Comparison of ENCODE assay signal across 25 mouse cellular contexts in the genomic region with DNA sequence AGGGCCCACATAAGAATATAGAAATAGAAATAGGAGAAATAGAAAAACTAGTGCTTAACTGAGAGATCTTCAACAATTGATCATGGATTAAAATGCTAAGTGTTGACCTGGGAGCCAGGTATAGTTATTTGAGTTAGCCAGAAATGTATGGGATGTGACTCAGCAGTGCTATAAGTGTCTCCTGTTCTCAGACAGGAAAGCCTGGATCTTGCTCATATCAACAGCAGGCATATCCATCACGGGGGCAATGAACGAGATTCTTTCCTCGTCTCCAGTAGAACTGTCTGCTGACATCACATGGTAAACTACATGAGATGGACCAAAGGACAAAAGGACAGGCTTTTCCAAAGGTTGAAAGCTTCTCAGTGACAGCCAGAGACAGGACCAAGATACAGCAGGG.
"Had no signal": no experiment of that assay in that cellular context is flagged by ENCODE, and none has a peak within 500 bp of the region (broad histone marks: within the 10 kb centered on the region; RNA-seq: fewer than 3 reads in every experiment).

No protein-coding gene starts in this region.

- DNase-seq: gastrocnemius, postnatal 14 days; gastrocnemius, postnatal 36 days; heart, adult 11 months; heart, adult 2 months; heart, postnatal 14 days; heart, postnatal 4 days; kidney, adult 18-20 months; kidney, adult 8-10 months; kidney, postnatal 10 days; kidney, postnatal 25 days; kidney, postnatal 4 days; liver; liver, embryonic 13.5 days had no signal

- H3K27ac ChIP-seq: heart, adult 2 months; heart, embryonic 13.5 days; heart, embryonic 15.5 days; hindbrain, embryonic 10.5 days; hindbrain, embryonic 12.5 days; hindbrain, embryonic 14.5 days; intestine, embryonic 15.5 days; limb, embryonic 10.5 days; limb, embryonic 12.5 days; liver, embryonic 13.5 days; liver, embryonic 15.5 days had no signal

- ATAC-seq: hindbrain, embryonic 16.5 days; inflammation-experienced regulatory T-cells, adult 6 months; intestine, embryonic 15.5 days; intestine, postnatal 0 days had no signal

- H3K4me3 ChIP-seq: heart, adult 2 months; heart, embryonic 13.5 days; heart, embryonic 15.5 days; hindbrain, embryonic 10.5 days; hindbrain, embryonic 12.5 days; intestine, embryonic 15.5 days; limb, embryonic 10.5 days; limb, embryonic 12.5 days; liver, embryonic 13.5 days; liver, embryonic 15.5 days had no signal
